Mouse (Mus musculus): ENCODE data around the gene Gapvd1.

GRCm38 (mm10) chr2:34638955-34639650, 115.9 kb downstream of the Gapvd1 start:
- TF ChIP-seq CTCF (conservative IDR thresholded peaks at IDR 0.05; ENCODE audit: low read length) (peak; percentile 40; the same call in 1 of the 2 replicates), NANOG (IDR thresholded peaks at IDR 0.05; ENCODE audit: borderline replicate concordance, low read length) (no peak), POU5F1 (IDR thresholded peaks at IDR 0.05; ENCODE audit: borderline replicate concordance, low read length) (no peak)

Data from E14TG2a.4 (cell line).